Mouse (Mus musculus): Measurements from ENCODE around the gene Pcdh9. TPM values are rescaled to one million over a fixed set of nuclear protein-coding genes. Genes with fewer than 3 reads are reported as not detected.

Pcdh9 gene
- polyA plus RNA-seq, 2 experiments: 6.4 to 44.0 TPM

DNA sequence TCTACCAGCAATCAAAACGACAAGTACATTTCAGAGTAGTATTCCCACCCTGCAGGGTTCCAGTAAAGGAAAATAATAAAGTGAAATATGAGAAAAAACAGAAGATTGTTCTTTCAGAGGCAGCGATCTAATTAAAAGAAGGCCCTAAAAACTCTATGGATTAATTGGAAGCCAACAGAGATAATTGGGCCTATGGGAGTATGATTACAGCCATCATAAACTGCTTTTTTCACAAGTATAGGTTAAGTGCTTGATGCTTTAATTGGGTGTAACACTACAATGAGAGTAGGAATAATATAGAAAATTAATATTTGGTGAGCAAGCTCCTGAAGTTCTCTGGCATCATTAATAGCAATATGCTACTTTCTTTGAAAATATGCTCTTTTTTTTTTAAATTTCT is 448.6 kb downstream of the Pcdh9 start:
- 35% methylated on average over 2 of the region's 2 CpGs for WGBS

DNA sequence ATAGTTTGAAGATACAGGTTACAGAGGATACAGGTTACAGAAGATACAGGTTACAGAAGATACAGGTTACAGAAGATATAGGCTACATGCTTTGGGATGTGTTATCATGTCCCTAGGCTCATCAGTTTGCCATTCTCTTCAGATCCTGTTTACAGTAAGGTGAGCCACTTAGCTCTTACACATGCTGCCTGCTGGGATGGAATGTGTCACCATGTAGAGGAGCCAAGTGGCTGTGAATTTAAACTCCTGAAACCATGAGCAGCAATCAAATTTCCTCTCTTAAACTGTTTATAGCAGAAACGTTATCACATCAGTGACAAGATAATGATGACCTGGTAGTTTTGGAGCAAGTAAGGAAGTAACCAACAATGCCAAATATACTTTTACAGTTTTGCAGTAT is 453.3 kb downstream of the Pcdh9 start:
- H3K4me3 ChIP-seq (replicated peaks; ENCODE audit: low read length): no peak overlapping the region
- H3K36me3 ChIP-seq (ENCODE audit: control insufficient read depth, insufficient read depth, low read length): no peaks in the 10 kb centered on the region
- ATAC-seq (ENCODE audit: low FRiP score, low read depth) (no peak), DNase-seq (ENCODE audit: low spot score) (no peak)
- no peak overlapping the region for H3K27ac ChIP-seq (replicated peaks; ENCODE audit: low read depth, low read length)
- TF ChIP-seq POLR2A (IDR thresholded peaks at IDR 0.05; ENCODE audit: borderline replicate concordance, extremely low read depth, insufficient read depth, insufficient read length): no peak
- H3K4me2 ChIP-seq (replicated peaks; ENCODE audit: low read depth, low read length, severe bottlenecking): no peak overlapping the region
- 54% methylated on average over 1 of the region's 1 CpGs for WGBS
- H3K4me1 ChIP-seq (ENCODE audit: control insufficient read depth, insufficient read depth, low read length): no peaks in the 10 kb centered on the region
- no peaks in the 10 kb centered on the region for H3K27me3 ChIP-seq (ENCODE audit: control insufficient read depth, insufficient read depth, low read length)
- no peaks in the 10 kb centered on the region for H3K9me3 ChIP-seq (ENCODE audit: control insufficient read depth, low read length)
- H3K9ac ChIP-seq (ENCODE audit: low read depth, low read length, severe bottlenecking): no peak overlapping the region

More for the DNA sequence above, 448.6 kb downstream of the Pcdh9 start:
- Histone ChIP-seq H3K4me2 (replicated peaks; ENCODE audit: low read depth, low read length, severe bottlenecking) (no peak overlapping the region), H3K36me3 (ENCODE audit: control insufficient read depth, insufficient read depth, low read length) (no peaks in the 10 kb centered on the region), H3K4me3 (replicated peaks; ENCODE audit: low read length) (no peak overlapping the region), H3K9ac (ENCODE audit: low read depth, low read length, severe bottlenecking) (no peak overlapping the region), H3K27me3 (ENCODE audit: control insufficient read depth, insufficient read depth, low read length) (no peaks in the 10 kb centered on the region), H3K9me3 (ENCODE audit: control insufficient read depth, low read length) (no peaks in the 10 kb centered on the region), H3K27ac (replicated peaks; ENCODE audit: low read depth, low read length) (no peak overlapping the region), H3K4me1 (ENCODE audit: control insufficient read depth, insufficient read depth, low read length) (no peaks in the 10 kb centered on the region)
- ATAC-seq (ENCODE audit: low FRiP score, low read depth): no peak
- DNase-seq (ENCODE audit: low spot score): no peak
- no peak for TF ChIP-seq POLR2A (IDR thresholded peaks at IDR 0.05; ENCODE audit: borderline replicate concordance, extremely low read depth, insufficient read depth, insufficient read length)

DNA sequence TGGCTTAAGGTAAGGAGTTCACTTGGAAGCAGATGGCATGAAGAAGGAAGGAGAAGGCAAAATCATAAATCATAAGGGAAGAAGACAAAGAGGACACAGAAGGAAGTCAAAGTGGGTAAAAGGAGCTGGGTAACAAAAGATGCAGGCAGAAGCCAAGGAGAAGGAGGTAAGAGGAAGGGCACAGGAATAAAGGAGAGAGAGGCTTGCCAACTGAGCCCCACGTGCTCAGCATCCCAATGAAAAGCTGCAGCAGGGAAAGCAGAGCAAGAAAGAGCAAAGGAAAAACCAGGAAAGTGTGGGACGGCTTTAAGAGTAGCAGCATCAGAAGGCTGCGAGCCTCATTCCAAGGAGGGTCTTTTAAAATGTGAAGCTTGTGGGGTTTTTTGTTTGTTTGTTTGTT is 473.7 kb downstream of the Pcdh9 start:
- H3K27me3 ChIP-seq (ENCODE audit: control insufficient read depth, insufficient read depth, low read length): no peaks in the 10 kb centered on the region
- H3K4me2 ChIP-seq (replicated peaks; ENCODE audit: low read depth, low read length, severe bottlenecking): no peak overlapping the region
- no peaks in the 10 kb centered on the region for H3K9me3 ChIP-seq (ENCODE audit: control insufficient read depth, low read length)
- no peaks in the 10 kb centered on the region for H3K36me3 ChIP-seq (ENCODE audit: control insufficient read depth, insufficient read depth, low read length)
- no peaks in the 10 kb centered on the region for H3K4me1 ChIP-seq (ENCODE audit: control insufficient read depth, insufficient read depth, low read length)
- H3K9ac ChIP-seq (ENCODE audit: low read depth, low read length, severe bottlenecking): no peak overlapping the region
- ATAC-seq (ENCODE audit: low FRiP score, low read depth) (no peak), DNase-seq (ENCODE audit: low spot score) (no peak)
- TF ChIP-seq POLR2A (IDR thresholded peaks at IDR 0.05; ENCODE audit: borderline replicate concordance, extremely low read depth, insufficient read depth, insufficient read length): no peak
- 58% methylated on average over 3 of the region's 3 CpGs for WGBS
- no peak overlapping the region for H3K27ac ChIP-seq (replicated peaks; ENCODE audit: low read depth, low read length)
- H3K4me3 ChIP-seq (replicated peaks; ENCODE audit: low read length): no peak overlapping the region

DNA sequence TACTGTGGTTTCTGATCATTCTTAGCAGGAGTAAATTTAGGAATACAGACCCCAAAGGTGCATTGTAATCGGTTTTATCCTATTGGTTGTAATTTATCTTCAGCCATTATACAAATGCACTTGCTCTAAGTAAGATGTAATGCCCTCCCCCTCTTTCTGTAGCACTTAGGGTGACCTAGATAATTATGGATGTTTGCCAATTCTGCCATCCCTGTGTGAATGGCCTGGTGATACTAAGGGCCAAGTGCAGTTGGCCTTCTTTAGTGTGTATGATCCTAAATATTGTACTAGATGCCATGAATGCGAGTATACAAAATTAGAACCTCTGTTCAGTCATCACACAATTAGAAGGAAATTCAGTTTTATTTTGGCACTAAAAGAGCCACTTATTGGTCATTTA is 475.0 kb downstream of the Pcdh9 start:
- WGBS: 90% methylated on average over 2 of the region's 2 CpGs
- no peak overlapping the region for H3K4me3 ChIP-seq (replicated peaks; ENCODE audit: low read length)

DNA sequence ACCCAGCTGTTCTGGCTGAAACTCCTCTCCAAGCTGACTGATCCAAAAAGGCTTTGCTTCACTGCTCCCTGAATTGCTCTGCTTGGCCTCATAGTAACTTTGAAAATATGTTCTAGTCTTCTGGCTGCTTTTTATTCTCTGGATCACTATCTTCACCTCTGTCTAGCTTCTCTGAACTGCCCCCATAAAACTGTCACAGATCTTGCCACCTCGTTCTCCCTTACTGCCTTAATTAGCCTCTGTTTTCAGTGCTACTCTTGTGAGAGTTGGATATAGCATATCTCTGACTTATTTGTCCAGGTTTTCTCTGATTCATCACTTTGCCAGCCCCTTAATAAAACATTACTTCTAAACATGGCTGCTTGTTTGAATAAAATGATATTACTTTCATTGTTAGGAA is 481.2 kb downstream of the Pcdh9 start:
- Histone ChIP-seq H3K4me3 (replicated peaks; ENCODE audit: low read length) (no peak overlapping the region), H3K9me3 (ENCODE audit: control insufficient read depth, low read length) (no peaks in the 10 kb centered on the region), H3K27ac (replicated peaks; ENCODE audit: low read depth, low read length) (no peak overlapping the region), H3K9ac (ENCODE audit: low read depth, low read length, severe bottlenecking) (no peak overlapping the region), H3K4me2 (replicated peaks; ENCODE audit: low read depth, low read length, severe bottlenecking) (no peak overlapping the region), H3K36me3 (ENCODE audit: control insufficient read depth, insufficient read depth, low read length) (no peaks in the 10 kb centered on the region), H3K27me3 (ENCODE audit: control insufficient read depth, insufficient read depth, low read length) (no peaks in the 10 kb centered on the region), H3K4me1 (ENCODE audit: control insufficient read depth, insufficient read depth, low read length) (no peaks in the 10 kb centered on the region)
- ATAC-seq (ENCODE audit: low FRiP score, low read depth) (no peak), DNase-seq (ENCODE audit: low spot score) (no peak)
- WGBS: 23% methylated on average over 1 of the region's 1 CpGs
- TF ChIP-seq POLR2A (IDR thresholded peaks at IDR 0.05; ENCODE audit: borderline replicate concordance, extremely low read depth, insufficient read depth, insufficient read length): no peak

More for the DNA sequence above, 475.0 kb downstream of the Pcdh9 start:
- no peak for TF ChIP-seq POLR2A (IDR thresholded peaks at IDR 0.05; ENCODE audit: borderline replicate concordance, extremely low read depth, insufficient read depth, insufficient read length)
- H3K4me1 ChIP-seq (ENCODE audit: control insufficient read depth, insufficient read depth, low read length): no peaks in the 10 kb centered on the region
- no peaks in the 10 kb centered on the region for H3K9me3 ChIP-seq (ENCODE audit: control insufficient read depth, low read length)
- no peaks in the 10 kb centered on the region for H3K36me3 ChIP-seq (ENCODE audit: control insufficient read depth, insufficient read depth, low read length)
- no peak overlapping the region for H3K27ac ChIP-seq (replicated peaks; ENCODE audit: low read depth, low read length)
- ATAC-seq (ENCODE audit: low FRiP score, low read depth) (no peak), DNase-seq (ENCODE audit: low spot score) (no peak)
- H3K27me3 ChIP-seq (ENCODE audit: control insufficient read depth, insufficient read depth, low read length): no peaks in the 10 kb centered on the region
- H3K4me2 ChIP-seq (replicated peaks; ENCODE audit: low read depth, low read length, severe bottlenecking): no peak overlapping the region
- H3K9ac ChIP-seq (ENCODE audit: low read depth, low read length, severe bottlenecking): no peak overlapping the region

DNA sequence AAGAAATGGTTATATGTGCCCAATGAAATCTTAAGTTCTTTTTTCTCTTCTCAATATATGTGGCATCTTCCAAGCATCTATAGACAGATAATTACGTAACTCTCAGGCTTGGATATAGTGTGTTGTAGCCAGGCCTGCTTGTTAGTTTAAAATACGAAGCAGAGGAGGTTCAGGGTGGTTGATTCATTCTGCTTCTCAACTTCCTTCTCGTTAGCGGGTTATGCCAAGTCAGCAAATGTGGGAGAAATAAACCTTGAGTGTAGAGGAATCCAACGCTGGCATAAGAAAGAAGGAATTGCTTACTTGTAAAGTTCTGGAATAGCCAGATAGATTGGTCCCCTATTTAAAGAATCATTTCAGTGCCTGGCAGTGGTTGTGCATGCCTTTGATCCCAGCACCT is 482.7 kb downstream of the Pcdh9 start:
- WGBS: 79% methylated on average over 5 of the region's 5 CpGs
- no peaks in the 10 kb centered on the region for H3K4me1 ChIP-seq (ENCODE audit: control insufficient read depth, insufficient read depth, low read length)
- no peak for TF ChIP-seq POLR2A (IDR thresholded peaks at IDR 0.05; ENCODE audit: borderline replicate concordance, extremely low read depth, insufficient read depth, insufficient read length)
- no peak overlapping the region for H3K4me2 ChIP-seq (replicated peaks; ENCODE audit: low read depth, low read length, severe bottlenecking)
- no peaks in the 10 kb centered on the region for H3K27me3 ChIP-seq (ENCODE audit: control insufficient read depth, insufficient read depth, low read length)
- ATAC-seq (ENCODE audit: low FRiP score, low read depth): no peak
- no peaks in the 10 kb centered on the region for H3K9me3 ChIP-seq (ENCODE audit: control insufficient read depth, low read length)
- H3K36me3 ChIP-seq (ENCODE audit: control insufficient read depth, insufficient read depth, low read length): no peaks in the 10 kb centered on the region
- H3K4me3 ChIP-seq (replicated peaks; ENCODE audit: low read length): no peak overlapping the region
- DNase-seq (ENCODE audit: low spot score): no peak
- no peak overlapping the region for H3K27ac ChIP-seq (replicated peaks; ENCODE audit: low read depth, low read length)
- H3K9ac ChIP-seq (ENCODE audit: low read depth, low read length, severe bottlenecking): no peak overlapping the region

All from limb, embryonic 14.5 days (tissue).